Comparison of ENCODE assay signal across 16 mouse cellular contexts in genomic region chr9:71827371-71827770, GRCm38 (mm10).
"Had no signal": no experiment of that assay in that cellular context is flagged by ENCODE, and none has a peak within 500 bp of the region (broad histone marks: within the 10 kb centered on the region; RNA-seq: fewer than 3 reads in every experiment).

No protein-coding gene starts in this region.

- H3K27ac ChIP-seq: kidney, embryonic 15.5 days; limb, embryonic 10.5 days; midbrain, embryonic 10.5 days; neural tube, embryonic 12.5 days; stomach, embryonic 15.5 days had no signal

- H3K36me3 ChIP-seq: kidney, embryonic 15.5 days; limb, embryonic 10.5 days; midbrain, embryonic 10.5 days; neural tube, embryonic 12.5 days; stomach, embryonic 15.5 days had no signal

- H3K27me3 ChIP-seq: kidney, embryonic 15.5 days; neural tube, embryonic 12.5 days; stomach, embryonic 15.5 days had no signal

- H3K4me1 ChIP-seq: neural tube, embryonic 12.5 days; stomach, embryonic 15.5 days had no signal

- DNase-seq: kidney, postnatal 14 days; lung, embryonic 14.5 days; lung, postnatal 10 days; lung, postnatal 4 days; midbrain, embryonic 14.5 days; right cerebral cortex, postnatal 4 days; spleen, adult 18-20 months; thymus, adult 2 months; thymus, postnatal 25 days had no signal

- H3K4me2 ChIP-seq: kidney, embryonic 15.5 days; liver, embryonic 11.5 days; lung, embryonic 14.5 days; neural tube, embryonic 12.5 days; stomach, embryonic 15.5 days had no signal

- H3K9me3 ChIP-seq: kidney, embryonic 15.5 days; limb, embryonic 10.5 days; midbrain, embryonic 10.5 days; neural tube, embryonic 12.5 days; stomach, embryonic 15.5 days had no signal

- H3K9ac ChIP-seq: kidney, embryonic 15.5 days; lung, embryonic 14.5 days; neural tube, embryonic 12.5 days; stomach, embryonic 15.5 days had no signal

- H3K4me3 ChIP-seq: kidney, embryonic 15.5 days; limb, embryonic 10.5 days; midbrain, embryonic 10.5 days; myocyte; neural tube, embryonic 12.5 days; stomach, embryonic 15.5 days had no signal
